Mouse (Mus musculus) kidney, adult 2 months (tissue): ENCODE data around the gene Cdca7l.

Source experiments
- CTCF ChIP-seq: fragments of 200-500 bp; conservative IDR thresholded peaks from 2 replicates; pipeline ENCODE4 v1.5.1; 2011; ENCODE audit warnings: low read depth, mild to moderate bottlenecking, control low read depth, low read length, moderate library complexity, mixed read lengths; ENCODE audit not compliant: insufficient read depth, insufficient read length
- POLR2A ChIP-seq: fragments of 200-500 bp; IDR thresholded peaks from one replicate; pipeline ENCODE4 v1.6.1; 2011; ENCODE audit warnings: low read depth, low read length, control low read depth

GRCm38 (mm10) chr12:117911396-117911795, 107.3 kb downstream of the Cdca7l start:
- TF ChIP-seq CTCF (no peak), POLR2A (no peak)
